Mouse (Mus musculus) thymus, adult 2 months (tissue): Measurements from ENCODE around the gene Itga4.

ENCODE experiments used
- CTCF ChIP-seq: fragments of 200-500 bp; IDR thresholded peaks from 2 replicates; pipeline ENCODE4 v1.5.1; 2012; ENCODE audit warnings: mild to moderate bottlenecking, control low read depth, low read length, moderate library complexity, borderline replicate concordance; ENCODE audit not compliant: control insufficient read depth, poor library complexity, insufficient read depth; ENCODE audit errors: extremely low read depth
- POLR2A ChIP-seq: fragments of 200-500 bp; IDR thresholded peaks from 2 replicates; pipeline ENCODE4 v1.6.1; 2012; ENCODE audit warnings: mild to moderate bottlenecking, low read length, control low read depth, moderate library complexity; ENCODE audit not compliant: control insufficient read depth, poor library complexity, insufficient read depth; ENCODE audit errors: extremely low read depth

- 0 out of 2 replicates have a peak, but pooled peaks have one; percentile 2 for TF ChIP-seq POLR2A
- TF ChIP-seq CTCF, result no peak
Observed at GRCm38 (mm10) chr2:79256001-79256339, 744 bp downstream of the Itga4 start.
